Mouse (Mus musculus): Measurements from ENCODE around the gene Loxl1. TPM values are rescaled to one million over a fixed set of nuclear protein-coding genes. Genes with fewer than 3 reads are reported as not detected.

Loxl1 gene
- 9.5 and 11.1 TPM in 2 replicates for polyA plus RNA-seq (2015; fragmentation: Nextera tagmentation; extraction: Ambion mirVana)

GRCm38 (mm10) chr9:58312944-58313359, at the start of gene Loxl1:
Loxl1 (minus strand) TSS chr9:58313186.

GRCm38 (mm10) chr9:58253033-58253804, 59.8 kb downstream of the Loxl1 start, which contains the start of gene Stoml1:
Stoml1 (plus strand) TSS chr9:58253164.

GRCm38 (mm10) chr9:58249592-58250192, 63.3 kb downstream of the Loxl1 start, which contains the start of gene Pml:
Pml (minus strand) TSS chr9:58249786.

Other genes with a start within 250 kb of the Loxl1 start
- gene Stra6, start 249.4 kb downstream of the Loxl1 start, polyA plus RNA-seq (2015; fragmentation: Nextera tagmentation; extraction: Ambion mirVana): 12.9 and 13.6 TPM in 2 replicates
- gene Ccdc33, start 194.4 kb downstream of the Loxl1 start, polyA plus RNA-seq (2015; fragmentation: Nextera tagmentation; extraction: Ambion mirVana): 0.80 and 1.3 TPM in 2 replicates
- gene Islr, start 108.9 kb downstream of the Loxl1 start, polyA plus RNA-seq (2015; fragmentation: Nextera tagmentation; extraction: Ambion mirVana): 40.3 and 44.0 TPM in 2 replicates
- 3.9 and 4.0 TPM in 2 replicates for gene Islr2, start 108.9 kb downstream of the Loxl1 start, polyA plus RNA-seq (2015; fragmentation: Nextera tagmentation; extraction: Ambion mirVana)
- gene Pml, start 63.4 kb downstream of the Loxl1 start, polyA plus RNA-seq (2015; fragmentation: Nextera tagmentation; extraction: Ambion mirVana): 3.2 TPM in 2 replicates
- gene Stoml1, start 60.0 kb downstream of the Loxl1 start, polyA plus RNA-seq (2015; fragmentation: Nextera tagmentation; extraction: Ambion mirVana): 128 and 132 TPM in 2 replicates
- gene Tbc1d21, start 57.3 kb upstream of the Loxl1 start, polyA plus RNA-seq (2015; fragmentation: Nextera tagmentation; extraction: Ambion mirVana): not detected in 2 replicates
- gene Insyn1, start 175.4 kb upstream of the Loxl1 start, polyA plus RNA-seq (2015; fragmentation: Nextera tagmentation; extraction: Ambion mirVana): 10.6 and 12.5 TPM in 2 replicates
- gene Cd276, start 242.3 kb upstream of the Loxl1 start, polyA plus RNA-seq (2015; fragmentation: Nextera tagmentation; extraction: Ambion mirVana): 16.0 and 19.9 TPM in 2 replicates